Mouse (Mus musculus) limb, embryonic 14.5 days (tissue): ENCODE data around the gene Gm10053. TPM values are rescaled to one million over a fixed set of nuclear protein-coding genes. Genes with fewer than 3 reads are reported as not detected.
A peak's percentile ranks its signal among the peaks of the same experiment; 100 is the strongest.

Source experiments
- ATAC-seq: fragments of 200-750 bp; cut with Nextera tagmentation; 2 replicates; pipeline ENCODE4 v1.8.0; 2017; ENCODE audit warnings: low read depth, moderate number of reproducible peaks, moderate TSS enrichment; ENCODE audit not compliant: low FRiP score
- DNase-seq: peaks from one replicate; pipeline ENCODE4 v3.0.0-alpha.2; 2015; ENCODE audit warnings: low spot score
- H3K27ac ChIP-seq: fragments of 300-500 bp; sonication (generic); replicated peaks from 2 replicates; pipeline ENCODE4 v1.5.1; 2014; ENCODE audit warnings: low read depth, mild to moderate bottlenecking, low read length, moderate library complexity, mixed read lengths
- H3K27me3 ChIP-seq: fragments of 300-500 bp; sonication (generic); 2 replicates; pipeline ENCODE4 v1.6.1; 2014; ENCODE audit warnings: low read length, mixed read lengths; ENCODE audit not compliant: control insufficient read depth, insufficient read depth
- H3K36me3 ChIP-seq: fragments of 300-500 bp; sonication (generic); 2 replicates; pipeline ENCODE4 v1.6.1; 2014; ENCODE audit warnings: mild to moderate bottlenecking, low read length, moderate library complexity, mixed read lengths; ENCODE audit not compliant: control insufficient read depth, insufficient read depth
- H3K4me1 ChIP-seq: fragments of 300-500 bp; sonication (generic); 2 replicates; pipeline ENCODE4 v1.6.1; 2014; ENCODE audit warnings: antibody characterized with exemption, low read length, mixed read lengths; ENCODE audit not compliant: control insufficient read depth, insufficient read depth
- H3K4me2 ChIP-seq: fragments of 300-500 bp; sonication (generic); replicated peaks from 2 replicates; pipeline ENCODE4 v1.6.1; 2014; ENCODE audit warnings: low read depth, mild to moderate bottlenecking, low read length, moderate library complexity; ENCODE audit not compliant: severe bottlenecking
- H3K4me3 ChIP-seq: fragments of 300-500 bp; sonication (generic); replicated peaks from 2 replicates; pipeline ENCODE4 v1.5.1; 2014; ENCODE audit warnings: low read length
- H3K9ac ChIP-seq: fragments of 300-500 bp; sonication (generic); 2 replicates; pipeline ENCODE4 v1.6.1; 2014; ENCODE audit warnings: mild to moderate bottlenecking, low read depth, low read length, moderate library complexity; ENCODE audit not compliant: severe bottlenecking
- H3K9me3 ChIP-seq: fragments of 300-500 bp; sonication (generic); 2 replicates; pipeline ENCODE4 v1.6.1; 2016; ENCODE audit warnings: low read length; ENCODE audit not compliant: control insufficient read depth
- POLR2A ChIP-seq: fragments of 200-500 bp; IDR thresholded peaks from 2 replicates; pipeline ENCODE4 v1.8.0; 2012; ENCODE audit warnings: inconsistent platforms, mild to moderate bottlenecking, moderate library complexity, borderline replicate concordance; ENCODE audit not compliant: insufficient read depth, insufficient read length; ENCODE audit errors: extremely low read depth
- WGBS: fragments of 180-500 bp; shearing (Covaris S2); extraction: QIAGEN DNeasy Blood & Tissue Kit; methylation state at CpG from one replicate; pipeline ENCODE4 v1.1.7; 2014; 5-methylcytosine and 5-hydroxymethylcytosine counted together
- polyA plus RNA-seq, 2 experiments: library from polyadenylated mRNA; depleted of rRNA in 1 of 2; stranded (reverse) in 1 of 2; unstranded in 1 of 2; fragments of >200 nt; fragmentation: Nextera tagmentation in 1 of 2; extraction: Ambion mirVana in 1 of 2; gene quantifications; 2 replicates each; pipeline versions ENCODE4 v1.2.1 to v1.2.3; 2012 to 2014

Gm10053 gene
- polyA plus RNA-seq, 2 experiments, result 50.4 to 204 TPM

DNA sequence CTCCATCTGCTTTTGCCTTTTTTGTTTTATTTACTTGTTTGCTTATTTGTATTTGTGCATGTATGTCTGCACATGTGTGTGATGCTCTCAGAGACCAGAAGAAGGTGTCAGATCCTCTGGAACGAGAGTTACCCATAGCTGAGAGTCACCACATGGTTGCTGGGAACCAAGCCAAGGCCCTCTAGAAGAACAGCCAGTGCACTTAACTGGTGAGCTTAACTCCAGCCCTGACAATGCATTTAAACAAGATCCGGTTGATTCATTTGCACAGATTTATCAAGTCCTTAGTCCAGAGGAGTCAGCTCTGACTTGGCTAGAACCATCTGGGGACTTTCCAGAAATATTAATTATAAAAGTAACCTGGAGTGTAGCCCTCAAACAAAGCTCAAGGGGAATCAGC is 1.6 kb upstream of the Gm10053 start:
- H3K9ac ChIP-seq, result no peak overlapping the region
- 45% methylated on average over 2 of the region's 2 CpGs for WGBS
- H3K4me2 ChIP-seq, result no peak overlapping the region
- H3K4me1 ChIP-seq, result peaks cover 3% of the 10 kb centered on the region; the same call in 1 of the 2 replicates
- no peak for DNase-seq
- H3K36me3 ChIP-seq, result no peaks in the 10 kb centered on the region
- ATAC-seq, result no peak
- no peaks in the 10 kb centered on the region for H3K9me3 ChIP-seq
- H3K4me3 ChIP-seq, result no peak overlapping the region
- no peak overlapping the region for H3K27ac ChIP-seq
- H3K27me3 ChIP-seq, result no peaks in the 10 kb centered on the region
- TF ChIP-seq POLR2A, result no peak

GRCm38 (mm10) chr19:24881237-24881636 is 5.8 kb downstream of the Gm10053 start:
- no peak overlapping the region for H3K4me3 ChIP-seq
- H3K36me3 ChIP-seq, result no peaks in the 10 kb centered on the region
- WGBS, result 67% methylated on average over 4 of the region's 4 CpGs
- H3K9ac ChIP-seq, result no peak overlapping the region
- ATAC-seq (no peak), DNase-seq (no peak)
- TF ChIP-seq POLR2A, result no peak
- no peaks in the 10 kb centered on the region for H3K4me1 ChIP-seq
- no peak overlapping the region for H3K4me2 ChIP-seq
- no peak overlapping the region for H3K27ac ChIP-seq
- H3K27me3 ChIP-seq, result no peaks in the 10 kb centered on the region
- no peaks in the 10 kb centered on the region for H3K9me3 ChIP-seq

GRCm38 (mm10) chr19:24885504-24885903 is 10.0 kb downstream of the Gm10053 start:
- TF ChIP-seq POLR2A, result no peak
- peak; percentile 74 for DNase-seq
- 15% methylated on average over 5 of the region's 5 CpGs for WGBS

DNA sequence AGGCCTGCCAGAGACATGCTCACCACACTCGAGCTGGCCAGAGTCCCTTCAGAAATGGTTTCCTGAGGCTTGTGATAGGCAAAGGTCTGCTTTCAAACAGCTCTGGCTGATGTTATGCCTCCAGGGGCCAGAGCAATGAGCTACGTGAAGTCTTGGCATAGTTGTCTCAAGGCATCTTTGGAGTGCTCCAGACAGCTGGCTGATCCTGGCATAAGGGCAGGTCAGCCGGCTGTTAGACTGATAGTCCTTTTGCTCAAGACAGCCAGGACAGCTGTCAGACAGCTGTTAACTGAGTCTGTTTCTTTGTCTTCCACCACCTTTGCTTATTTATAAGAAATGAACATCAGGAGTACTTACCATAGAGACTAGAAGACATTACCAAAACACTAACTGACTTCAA is 11.4 kb downstream of the Gm10053 start:
- Histone ChIP-seq H3K9ac (no peak overlapping the region), H3K4me1 (no peaks in the 10 kb centered on the region), H3K9me3 (no peaks in the 10 kb centered on the region), H3K36me3 (no peaks in the 10 kb centered on the region), H3K4me2 (no peak overlapping the region), H3K27ac (no peak overlapping the region), H3K27me3 (no peaks in the 10 kb centered on the region), H3K4me3 (no peak overlapping the region)
- no peak for DNase-seq
- no peak for TF ChIP-seq POLR2A
- WGBS, result 64% methylated on average over 3 of the region's 3 CpGs
- ATAC-seq, result no peak

More at GRCm38 (mm10) chr19:24885504-24885903, 10.0 kb downstream of the Gm10053 start:
- peak; percentile 68; the same call in 1 of the 2 replicates for ATAC-seq
- Histone ChIP-seq H3K4me2 (no peak overlapping the region), H3K27ac (no peak overlapping the region), H3K9me3 (no peaks in the 10 kb centered on the region), H3K36me3 (no peaks in the 10 kb centered on the region), H3K4me1 (no peaks in the 10 kb centered on the region), H3K4me3 (no peak overlapping the region), H3K9ac (no peak overlapping the region), H3K27me3 (no peaks in the 10 kb centered on the region)

- Histone ChIP-seq H3K4me3 (no peak overlapping the region), H3K27ac (no peak overlapping the region), H3K9me3 (no peaks in the 10 kb centered on the region), H3K36me3 (no peaks in the 10 kb centered on the region), H3K27me3 (peaks cover 60% of the 10 kb centered on the region), H3K9ac (no peak overlapping the region), H3K4me2 (no peak overlapping the region), H3K4me1 (peaks cover 12% of the 10 kb centered on the region)
- DNase-seq (no peak), ATAC-seq (no peak)
- no peak for TF ChIP-seq POLR2A
- 12% methylated on average over 4 of the region's 4 CpGs for WGBS
These were observed 21.1 kb downstream of the Gm10053 start for GRCm38 (mm10) chr19:24896536-24896935.
